Mouse (Mus musculus) stomach, postnatal 0 days (tissue): ENCODE results near the gene Slc1a4. TPM values are rescaled to one million over a fixed set of nuclear protein-coding genes. Genes with fewer than 3 reads are reported as not detected.

Experiments
- ATAC-seq: fragments of 200-750 bp; cut with Nextera tagmentation; 2 replicates; pipeline ENCODE4 v1.8.0; 2017; ENCODE audit not compliant: low FRiP score, low TSS enrichment
- DNase-seq: peaks from one replicate; pipeline ENCODE4 v3.0.0-alpha.2; 2016; ENCODE audit warnings: low spot score
- H3K27ac ChIP-seq: fragments of 300-500 bp; sonication (generic); replicated peaks from 2 replicates; pipeline ENCODE4 v1.5.1; 2014; ENCODE audit warnings: mild to moderate bottlenecking, control low read depth
- H3K27me3 ChIP-seq: fragments of 300-500 bp; sonication (generic); 2 replicates; pipeline ENCODE4 v1.6.1; 2014; ENCODE audit warnings: low read length; ENCODE audit not compliant: control insufficient read depth, insufficient read depth
- H3K36me3 ChIP-seq: fragments of 300-500 bp; sonication (generic); 2 replicates; pipeline ENCODE4 v1.6.1; 2014; ENCODE audit warnings: low read length, mixed read lengths; ENCODE audit not compliant: control insufficient read depth, insufficient read depth
- H3K4me1 ChIP-seq: fragments of 300-500 bp; sonication (generic); replicated peaks from 2 replicates; pipeline ENCODE4 v1.6.1; 2014; ENCODE audit warnings: antibody characterized with exemption; ENCODE audit not compliant: control insufficient read depth, insufficient read depth
- H3K4me2 ChIP-seq: fragments of 300-500 bp; sonication (generic); replicated peaks from 2 replicates; pipeline ENCODE4 v1.6.1; 2014; ENCODE audit warnings: low read depth, mild to moderate bottlenecking, control low read depth, moderate library complexity
- H3K4me3 ChIP-seq: fragments of 300-500 bp; sonication (generic); 2 replicates; pipeline ENCODE4 v1.5.1; 2014; ENCODE audit warnings: low read depth, low read length, control low read depth
- H3K9ac ChIP-seq: fragments of 300-500 bp; sonication (generic); 2 replicates; pipeline ENCODE4 v1.6.1; 2014; ENCODE audit warnings: mild to moderate bottlenecking, low read length, control low read depth, mixed read lengths
- H3K9me3 ChIP-seq: fragments of 300-500 bp; sonication (generic); 2 replicates; pipeline ENCODE4 v1.6.1; 2016; ENCODE audit warnings: low read length; ENCODE audit not compliant: control insufficient read depth
- CTCF ChIP-seq: IDR thresholded peaks from 2 replicates; pipeline ENCODE4 v1.5.1; 2016; ENCODE audit warnings: antibody characterized with exemption, low read depth, mild to moderate bottlenecking, moderate library complexity
- EP300 ChIP-seq: optimal IDR thresholded peaks from 2 replicates; pipeline ENCODE3; 2016; ENCODE audit warnings: antibody characterized with exemption
- WGBS: fragments of 180-500 bp; shearing (Covaris S2); extraction: QIAGEN DNeasy Blood & Tissue Kit; methylation state at CpG from one replicate; pipeline ENCODE4 v1.1.7; 2014; 5-methylcytosine and 5-hydroxymethylcytosine counted together
- polyA plus RNA-seq: library from polyadenylated mRNA; unstranded; fragments of >200 nt; fragmentation: Nextera tagmentation; extraction: Ambion mirVana; gene quantifications from 2 replicates; pipeline ENCODE4 v1.2.1, GENCODE M21; 2015

Slc1a4 gene
- polyA plus RNA-seq, 1 experiment from 2014 or later: 7.2 TPM

- peak; percentile 55 for DNase-seq
- 34% methylated on average over 5 of the region's 5 CpGs for WGBS
- peak; percentile 79 for ATAC-seq
These were observed 53.8 kb downstream of the Slc1a4 start for GRCm38 (mm10) chr11:20278702-20279101.

GRCm38 (mm10) chr11:20277106-20277505, 55.4 kb downstream of the Slc1a4 start:
- H3K4me2 ChIP-seq: no peak overlapping the region
- H3K9ac ChIP-seq: no peak overlapping the region
- H3K4me1 ChIP-seq: no peaks in the 10 kb centered on the region
- H3K36me3 ChIP-seq: no peaks in the 10 kb centered on the region
- DNase-seq: no peak
- 69% methylated on average over 2 of the region's 2 CpGs for WGBS
- H3K27me3 ChIP-seq: no peaks in the 10 kb centered on the region
- H3K4me3 ChIP-seq: no peak overlapping the region
- no peak overlapping the region for H3K27ac ChIP-seq
- H3K9me3 ChIP-seq: no peaks in the 10 kb centered on the region
- TF ChIP-seq CTCF: no peak
- no peak for TF ChIP-seq EP300
- no peak for ATAC-seq

More at GRCm38 (mm10) chr11:20278702-20279101, 53.8 kb downstream of the Slc1a4 start:
- no peak for TF ChIP-seq EP300
- TF ChIP-seq CTCF: no peak
- Histone ChIP-seq H3K27me3 (no peaks in the 10 kb centered on the region), H3K9ac (no peak overlapping the region), H3K9me3 (no peaks in the 10 kb centered on the region), H3K27ac (no peak overlapping the region), H3K4me1 (no peaks in the 10 kb centered on the region), H3K4me3 (no peak overlapping the region), H3K4me2 (no peak overlapping the region), H3K36me3 (no peaks in the 10 kb centered on the region)

GRCm38 (mm10) chr11:20275974-20276373, 56.5 kb downstream of the Slc1a4 start:
- no peaks in the 10 kb centered on the region for H3K36me3 ChIP-seq
- WGBS: 72% methylated on average over 2 of the region's 2 CpGs
- ATAC-seq (no peak), DNase-seq (no peak)
- TF ChIP-seq CTCF (no peak), EP300 (no peak)
- H3K4me2 ChIP-seq: no peak overlapping the region
- no peak overlapping the region for H3K9ac ChIP-seq
- no peaks in the 10 kb centered on the region for H3K9me3 ChIP-seq
- H3K27ac ChIP-seq: no peak overlapping the region
- no peaks in the 10 kb centered on the region for H3K4me1 ChIP-seq
- no peaks in the 10 kb centered on the region for H3K27me3 ChIP-seq
- no peak overlapping the region for H3K4me3 ChIP-seq

- H3K4me3 ChIP-seq: no peak overlapping the region
- ATAC-seq: no peak
- H3K4me2 ChIP-seq: no peak overlapping the region
- no peak for TF ChIP-seq EP300
- TF ChIP-seq CTCF: no peak
- no peaks in the 10 kb centered on the region for H3K9me3 ChIP-seq
- H3K4me1 ChIP-seq: no peaks in the 10 kb centered on the region
- no peak overlapping the region for H3K9ac ChIP-seq
- DNase-seq: no peak
- H3K27ac ChIP-seq: no peak overlapping the region
- WGBS: 84% methylated on average over 6 of the region's 6 CpGs
- no peaks in the 10 kb centered on the region for H3K27me3 ChIP-seq
- H3K36me3 ChIP-seq: no peaks in the 10 kb centered on the region
These were observed 62.6 kb downstream of the Slc1a4 start for GRCm38 (mm10) chr11:20269885-20270284.

GRCm38 (mm10) chr11:20262628-20263380, 69.7 kb downstream of the Slc1a4 start:
- ATAC-seq (no peak), DNase-seq (no peak)
- TF ChIP-seq CTCF (peak; percentile 71), EP300 (no peak)
- H3K4me1 ChIP-seq: no peaks in the 10 kb centered on the region
- H3K27ac ChIP-seq: no peak overlapping the region
- H3K4me3 ChIP-seq: no peak overlapping the region
- no peaks in the 10 kb centered on the region for H3K36me3 ChIP-seq
- no peaks in the 10 kb centered on the region for H3K9me3 ChIP-seq
- no peaks in the 10 kb centered on the region for H3K27me3 ChIP-seq
- H3K4me2 ChIP-seq: no peak overlapping the region
- WGBS: 55% methylated on average over 8 of the region's 8 CpGs
- H3K9ac ChIP-seq: no peak overlapping the region

GRCm38 (mm10) chr11:20254791-20255190, 77.7 kb downstream of the Slc1a4 start:
- Histone ChIP-seq H3K27me3 (no peaks in the 10 kb centered on the region), H3K36me3 (no peaks in the 10 kb centered on the region), H3K27ac (no peak overlapping the region), H3K9me3 (no peaks in the 10 kb centered on the region), H3K4me2 (no peak overlapping the region), H3K4me3 (no peak overlapping the region), H3K9ac (no peak overlapping the region), H3K4me1 (no peaks in the 10 kb centered on the region)
- DNase-seq (no peak), ATAC-seq (no peak)
- WGBS: 69% methylated on average over 4 of the region's 4 CpGs
- TF ChIP-seq CTCF (no peak), EP300 (no peak)
